Mouse (Mus musculus) bone marrow macrophage, adult 2 months (primary cell): Measurements from ENCODE around the gene Slx4ip.

Experiments used
- CTCF ChIP-seq: IDR thresholded peaks from 2 replicates; pipeline ENCODE4 v1.5.1; 2012; ENCODE audit warnings: low read depth, mild to moderate bottlenecking, low read length, moderate library complexity
- POLR2A ChIP-seq: IDR thresholded peaks from 2 replicates; pipeline ENCODE4 v1.6.1; 2012; ENCODE audit warnings: mild to moderate bottlenecking, low read depth, low read length, borderline replicate concordance

- TF ChIP-seq CTCF (no peak), POLR2A (no peak)
Measured at GRCm38 (mm10) chr2:137063829-137064228, 172.8 kb downstream of the Slx4ip start.
